Mouse (Mus musculus) layer of hippocampus, adult 8-10 months (tissue): ENCODE measurements at regions not wholly inside any gene's neighbourhood (a gene's known extent, or its start where the extent isn't known, plus 50 kb on each side); places are given as distances from the start of the nearest gene placed in this dataset.
A peak's percentile ranks its signal among the peaks of the same experiment; 100 is the strongest.

Experiments
- DNase-seq, 2 experiments: peaks; one replicate each; pipeline ENCODE4 v3.0.0; 2022; ENCODE audit warnings: low spot score in 2 of 2

DNA sequence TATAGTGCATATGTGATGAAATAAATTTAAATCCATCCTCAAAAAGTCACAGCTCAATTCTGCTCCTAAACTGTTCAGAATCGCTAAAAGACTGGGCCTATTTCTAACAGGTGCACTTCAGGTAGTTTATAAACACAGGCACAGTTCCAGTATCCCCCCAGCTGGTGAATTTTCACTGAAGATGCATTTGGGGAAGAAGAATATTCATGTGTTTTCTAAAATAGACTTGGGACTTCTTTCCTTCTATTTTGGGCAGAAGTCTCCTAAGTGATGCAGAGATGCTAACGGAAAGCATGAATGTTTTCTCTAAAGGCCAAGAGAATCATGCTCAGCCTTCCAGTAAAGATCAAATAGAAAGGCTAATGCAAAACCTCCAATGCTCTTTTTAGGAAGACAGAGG, 660.9 kb upstream of the Dpp10 start:
- peak in 1 of 2 experiments; percentile 8 for DNase-seq

DNA sequence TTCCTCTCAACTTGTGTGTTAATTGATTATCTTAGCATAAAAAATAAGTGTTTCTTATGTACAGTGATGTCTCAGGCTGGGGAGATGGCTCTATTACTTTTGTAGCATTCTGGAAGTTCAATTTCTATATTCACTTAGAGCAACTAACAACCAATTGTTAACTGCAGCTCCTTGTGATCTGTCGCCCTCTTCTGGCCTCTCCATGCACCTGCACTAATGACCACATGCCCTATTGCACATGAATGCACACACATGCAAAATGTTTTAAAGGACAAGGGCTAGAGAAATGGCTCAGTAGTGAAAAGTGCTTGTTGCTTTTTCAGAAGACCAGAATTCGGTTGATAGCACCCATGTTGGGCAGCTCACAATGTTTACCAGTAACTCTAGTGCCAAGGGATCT, 629.1 kb upstream of the Dpp10 start:
- no peak for DNase-seq

GRCm38 (mm10) chr1:124652872-124653271, 607.5 kb upstream of the Dpp10 start:
- no peak for DNase-seq

DNA sequence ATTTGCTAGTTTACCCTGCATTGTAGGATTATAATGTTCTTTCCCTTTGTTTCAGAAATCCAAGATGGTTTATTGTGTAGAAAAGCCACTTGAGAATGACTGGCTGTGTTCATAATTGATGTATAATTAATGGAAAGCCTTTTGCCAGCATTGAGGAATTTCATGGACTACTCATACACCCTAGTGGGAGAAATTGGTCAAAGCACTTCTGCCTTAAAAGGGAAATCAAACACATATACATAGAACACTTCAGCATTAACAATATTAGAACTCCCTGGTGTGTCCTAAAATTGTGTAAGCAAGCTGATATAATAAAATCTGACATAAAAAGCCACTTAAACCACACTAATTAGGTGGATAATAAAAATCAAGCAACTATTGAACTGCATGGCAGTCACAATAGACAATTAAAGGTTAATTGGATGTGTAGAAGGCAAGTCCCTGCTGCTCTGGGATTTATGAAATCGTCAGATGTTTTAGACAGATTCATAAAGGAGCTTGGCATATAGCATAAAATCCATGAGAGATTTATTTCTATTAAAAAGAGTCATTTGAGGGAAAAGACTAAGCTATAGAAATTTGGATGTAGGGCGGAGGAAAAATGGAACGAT, 607.0 kb upstream of the Dpp10 start:
- DNase-seq: no peak

- DNase-seq: no peak
Observed at GRCm38 (mm10) chr1:124635246-124635768, 589.9 kb upstream of the Dpp10 start.

GRCm38 (mm10) chr1:124630084-124630483, 584.7 kb upstream of the Dpp10 start:
- DNase-seq: no peak

- no peak for DNase-seq
Observed at GRCm38 (mm10) chr1:124584620-124585019, 539.3 kb upstream of the Dpp10 start.
